Mouse (Mus musculus): Measurements from ENCODE around the gene Cd300ld. TPM values are rescaled to one million over a fixed set of nuclear protein-coding genes. Genes with fewer than 3 reads are reported as not detected.

Gene Cd300ld
- polyA plus RNA-seq, 1 experiment: 0.13 TPM

GRCm38 (mm10) chr11:114968752-114969207 is 20.9 kb downstream of the Cd300ld start, which contains the start of gene Cd300c:
Gene Cd300c, minus strand, starts transcription at chr11:114969157.
- no peak for DNase-seq
- no peak within 1 kb of the TSS for H3K4me3 ChIP-seq (replicated peaks; ENCODE audit: insufficient read depth, low read depth, low read length)
- WGBS: 74% methylated on average over 9 of the region's 9 CpGs

DNA sequence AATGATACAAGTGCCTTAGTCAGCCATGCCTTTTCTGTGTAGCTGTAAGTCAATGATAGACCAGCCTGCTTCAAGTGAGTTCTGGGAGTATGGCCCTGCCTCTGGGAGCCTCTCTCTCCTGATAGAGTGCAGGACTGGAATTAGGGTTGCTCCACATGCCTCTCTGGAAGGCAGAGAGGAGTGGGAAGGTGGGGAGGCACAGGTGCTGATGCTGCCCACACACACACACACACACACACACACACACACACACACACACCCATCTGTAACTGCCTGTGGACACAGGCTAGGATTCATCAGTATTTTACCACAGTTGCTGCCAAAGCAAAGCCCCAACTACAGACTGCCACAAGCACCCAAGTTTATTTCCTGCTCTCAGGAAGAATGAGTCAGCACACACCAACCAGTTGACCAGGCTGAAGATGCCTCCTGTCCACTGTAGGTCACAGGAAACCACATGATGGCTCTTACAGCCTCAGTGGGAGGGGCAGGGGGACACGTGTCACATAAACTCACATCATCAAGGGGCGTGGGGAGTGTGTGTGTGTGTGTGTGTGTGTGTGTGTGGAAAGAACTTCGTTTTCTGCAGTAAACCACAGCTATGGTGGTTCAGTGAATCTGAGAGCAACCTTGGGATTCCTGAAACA is 24.4 kb downstream of the Cd300ld start:
- 45% methylated on average over 3 of the region's 3 CpGs for WGBS
- H3K4me3 ChIP-seq (replicated peaks; ENCODE audit: insufficient read depth, low read depth, low read length): no peak overlapping the region
- peak in 1 of 2 experiments; percentile 25 for DNase-seq
- TF ChIP-seq POLR2A (IDR thresholded peaks at IDR 0.05; ENCODE audit: borderline replicate concordance, insufficient read depth, low read length) (no peak), CTCF (IDR thresholded peaks at IDR 0.05; ENCODE audit: borderline replicate concordance, insufficient read depth, low read depth, low read length) (no peak)
- no peaks in the 10 kb centered on the region for H3K27me3 ChIP-seq (ENCODE audit: control insufficient read depth, insufficient read depth, low read length)
- no peak overlapping the region for H3K27ac ChIP-seq (ENCODE audit: insufficient read depth, low read length)
- peaks cover 2% of the 10 kb centered on the region for H3K4me1 ChIP-seq (ENCODE audit: control insufficient read depth, insufficient read depth, low read length)

More at GRCm38 (mm10) chr11:114968752-114969207, 20.9 kb downstream of the Cd300ld start, which contains the start of gene Cd300c:
- no peak for TF ChIP-seq CTCF (IDR thresholded peaks at IDR 0.05; ENCODE audit: borderline replicate concordance, insufficient read depth, low read depth, low read length)
- no peak for TF ChIP-seq POLR2A (IDR thresholded peaks at IDR 0.05; ENCODE audit: borderline replicate concordance, insufficient read depth, low read length)
- H3K4me1 ChIP-seq (ENCODE audit: control insufficient read depth, insufficient read depth, low read length): no peaks in the 10 kb centered on the region; the same call in 1 of the 2 replicates
- no peaks in the 10 kb centered on the region for H3K27me3 ChIP-seq (ENCODE audit: control insufficient read depth, insufficient read depth, low read length)
- no peak within 1 kb of the TSS for H3K27ac ChIP-seq (ENCODE audit: insufficient read depth, low read length)

DNA sequence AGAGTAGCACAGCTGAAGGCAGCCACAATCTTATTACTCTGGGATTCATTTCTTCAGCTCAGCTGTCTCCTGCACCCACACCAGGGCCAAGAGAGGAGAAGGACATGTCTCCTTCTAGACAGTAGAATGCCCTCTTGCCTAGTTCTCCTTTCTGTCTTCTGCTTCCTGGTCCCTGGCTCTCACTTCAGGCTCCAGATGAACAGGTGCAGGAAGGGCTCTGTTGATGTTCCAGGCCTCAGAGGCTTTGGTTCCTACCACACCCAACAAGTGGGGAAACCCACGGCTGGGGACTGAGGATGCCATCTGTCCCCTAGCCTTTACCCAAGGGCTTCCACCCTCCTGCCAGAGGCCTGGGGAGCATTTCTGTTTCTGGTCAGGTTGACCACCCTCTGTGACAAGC is 29.4 kb downstream of the Cd300ld start:
- TF ChIP-seq POLR2A (IDR thresholded peaks at IDR 0.05; ENCODE audit: borderline replicate concordance, insufficient read depth, low read length) (no peak), CTCF (IDR thresholded peaks at IDR 0.05; ENCODE audit: borderline replicate concordance, insufficient read depth, low read depth, low read length) (no peak)
- Histone ChIP-seq H3K4me1 (ENCODE audit: control insufficient read depth, insufficient read depth, low read length) (peaks cover 5% of the 10 kb centered on the region), H3K27ac (ENCODE audit: insufficient read depth, low read length) (no peak overlapping the region), H3K27me3 (ENCODE audit: control insufficient read depth, insufficient read depth, low read length) (no peaks in the 10 kb centered on the region), H3K4me3 (replicated peaks; ENCODE audit: insufficient read depth, low read depth, low read length) (no peak overlapping the region)
- DNase-seq: peak in 1 of 2 experiments; percentile 23
- 15% methylated on average over 1 of the region's 1 CpGs for WGBS

- Histone ChIP-seq H3K4me3 (replicated peaks; ENCODE audit: insufficient read depth, low read depth, low read length) (no peak within 1 kb of the TSS), H3K27me3 (ENCODE audit: control insufficient read depth, insufficient read depth, low read length) (no peaks in the 10 kb centered on the region), H3K27ac (ENCODE audit: insufficient read depth, low read length) (no peak within 1 kb of the TSS; the same call in 1 of the 2 replicates), H3K4me1 (ENCODE audit: control insufficient read depth, insufficient read depth, low read length) (peaks cover 13% of the 10 kb centered on the region)
- 20% methylated on average over 6 of the region's 6 CpGs for WGBS
- TF ChIP-seq POLR2A (IDR thresholded peaks at IDR 0.05; ENCODE audit: borderline replicate concordance, insufficient read depth, low read length) (no peak), CTCF (IDR thresholded peaks at IDR 0.05; ENCODE audit: borderline replicate concordance, insufficient read depth, low read depth, low read length) (no peak)
- peak; percentile 54 to 70 for DNase-seq
These were observed 55.6 kb downstream of the Cd300ld start, which contains the start of gene Cd300lb for GRCm38 (mm10) chr11:114934144-114934543. Gene Cd300lb, minus strand, starts transcription at chr11:114934386.

- Histone ChIP-seq H3K4me3 (replicated peaks; ENCODE audit: insufficient read depth, low read depth, low read length) (no peak overlapping the region), H3K27me3 (ENCODE audit: control insufficient read depth, insufficient read depth, low read length) (no peaks in the 10 kb centered on the region), H3K27ac (ENCODE audit: insufficient read depth, low read length) (no peak overlapping the region), H3K4me1 (ENCODE audit: control insufficient read depth, insufficient read depth, low read length) (peaks cover 13% of the 10 kb centered on the region)
- DNase-seq: peak in 1 of 2 experiments; percentile 12
- TF ChIP-seq POLR2A (IDR thresholded peaks at IDR 0.05; ENCODE audit: borderline replicate concordance, insufficient read depth, low read length) (no peak), CTCF (IDR thresholded peaks at IDR 0.05; ENCODE audit: borderline replicate concordance, insufficient read depth, low read depth, low read length) (no peak)
- 83% methylated on average over 4 of the region's 4 CpGs for WGBS
These were observed 56.1 kb downstream of the Cd300ld start for GRCm38 (mm10) chr11:114933591-114933990.

Other genes starting within 250 kb of the Cd300ld start
- 4.9 and 5.1 TPM in 2 replicates for gene Kif19a, start 224.5 kb downstream of the Cd300ld start, polyA plus RNA-seq (2012; rRNA removed)
- 78.3 and 81.3 TPM in 2 replicates for gene Btbd17, start 194.0 kb downstream of the Cd300ld start, polyA plus RNA-seq (2012; rRNA removed)
- gene Gpr142, start 191.0 kb downstream of the Cd300ld start, polyA plus RNA-seq (2012; rRNA removed): 0.29 and 0.64 TPM in 2 replicates
- gene Gprc5c, start 138.8 kb downstream of the Cd300ld start, polyA plus RNA-seq (2012; rRNA removed): 62.9 and 71.8 TPM in 2 replicates
- gene Cd300a, start 99.9 kb downstream of the Cd300ld start, polyA plus RNA-seq (2012; rRNA removed): 5.2 and 6.5 TPM in 2 replicates
- 0.44 and 0.71 TPM in 2 replicates for gene Cd300lb, start 55.5 kb downstream of the Cd300ld start, polyA plus RNA-seq (2012; rRNA removed)
- gene Cd300c, start 20.8 kb downstream of the Cd300ld start, polyA plus RNA-seq (2012; rRNA removed): 0.18 TPM in 1 of 2 replicates, not detected in the other
- gene Cd300c2, start 12.0 kb upstream of the Cd300ld start, polyA plus RNA-seq (2012; rRNA removed): 2.3 and 3.2 TPM in 2 replicates
- gene Cd300ld2, start 26.3 kb upstream of the Cd300ld start, polyA plus RNA-seq (2012; rRNA removed): not detected in 2 replicates
- 0.49 and 0.59 TPM in 2 replicates for gene Cd300ld4, start 37.1 kb upstream of the Cd300ld start, polyA plus RNA-seq (2012; rRNA removed)
- gene Cd300ld5, start 47.8 kb upstream of the Cd300ld start, polyA plus RNA-seq (2012; rRNA removed): 0.44 and 0.84 TPM in 2 replicates
- gene Cd300ld3, start 58.5 kb upstream of the Cd300ld start, polyA plus RNA-seq (2012; rRNA removed): 1.7 TPM in 2 replicates
- 0.11 and 0.24 TPM in 2 replicates for gene Cd300e, start 72.3 kb upstream of the Cd300ld start, polyA plus RNA-seq (2012; rRNA removed)
- 40.2 and 44.4 TPM in 2 replicates for gene Rab37, start 101.5 kb upstream of the Cd300ld start, polyA plus RNA-seq (2012; rRNA removed)
- 0.57 and 0.72 TPM in 2 replicates for gene Cd300lf, start 144.1 kb upstream of the Cd300ld start, polyA plus RNA-seq (2012; rRNA removed)
- gene Slc9a3r1, start 173.4 kb upstream of the Cd300ld start, polyA plus RNA-seq (2012; rRNA removed): 87.2 and 87.9 TPM in 2 replicates
- 12.5 and 13.3 TPM in 2 replicates for gene Tmem104, start 197.6 kb upstream of the Cd300ld start, polyA plus RNA-seq (2012; rRNA removed)
- gene Nat9, start 197.9 kb upstream of the Cd300ld start, polyA plus RNA-seq (2012; rRNA removed): 30.8 and 37.5 TPM in 2 replicates

Measured in cerebellum, adult 2 months (tissue).